Mouse (Mus musculus) heart, embryonic 13.5 days (tissue): ENCODE results near the gene Olfr95. TPM values are rescaled to one million over a fixed set of nuclear protein-coding genes. Genes with fewer than 3 reads are reported as not detected.
"Not testable (repeated sequence)": the region's sequence is repeated elsewhere in the genome, so short reads cannot be mapped to it uniquely, and the experiment has no call there.

Experiments used
- ATAC-seq: fragments of 200-750 bp; cut with Nextera tagmentation; 2 replicates; pipeline ENCODE4 v1.8.0; 2017; ENCODE audit warnings: moderate TSS enrichment; ENCODE audit not compliant: insufficient number of reproducible peaks, low FRiP score, low TSS enrichment; ENCODE audit errors: extremely low read depth
- H3K27ac ChIP-seq: fragments of 300-500 bp; sonication (generic); replicated peaks from 2 replicates; pipeline ENCODE4 v1.5.1; 2015; ENCODE audit warnings: moderate library complexity, mild to moderate bottlenecking, inconsistent platforms
- H3K27me3 ChIP-seq: fragments of 300-500 bp; sonication (generic); replicated peaks from 2 replicates; pipeline ENCODE4 v1.6.1; 2015; ENCODE audit warnings: mild to moderate bottlenecking, inconsistent platforms
- H3K36me3 ChIP-seq: fragments of 300-500 bp; sonication (generic); 2 replicates; pipeline ENCODE4 v1.6.1; 2015; ENCODE audit warnings: mild to moderate bottlenecking, inconsistent platforms
- H3K4me1 ChIP-seq: fragments of 300-500 bp; sonication (generic); 2 replicates; pipeline ENCODE4 v1.6.1; 2015; ENCODE audit warnings: inconsistent platforms
- H3K4me2 ChIP-seq: fragments of 300-500 bp; sonication (generic); 2 replicates; pipeline ENCODE4 v1.6.1; 2015; ENCODE audit warnings: inconsistent platforms, mild to moderate bottlenecking, moderate library complexity
- H3K4me3 ChIP-seq: fragments of 300-500 bp; sonication (generic); 2 replicates; pipeline ENCODE4 v1.5.1; 2015; ENCODE audit warnings: moderate library complexity, mild to moderate bottlenecking, inconsistent platforms
- H3K9ac ChIP-seq: fragments of 300-500 bp; sonication (generic); 2 replicates; pipeline ENCODE4 v1.6.1; 2015; ENCODE audit warnings: inconsistent platforms, mild to moderate bottlenecking, moderate library complexity
- H3K9me3 ChIP-seq: fragments of 300-500 bp; sonication (generic); 2 replicates; pipeline ENCODE4 v1.6.1; 2016; ENCODE audit warnings: inconsistent platforms
- WGBS: fragments of 180-500 bp; shearing (Covaris S2); methylation state at CpG from one replicate; pipeline ENCODE4 v1.1.7; 2015; ENCODE audit warnings: mixed read lengths; 5-methylcytosine and 5-hydroxymethylcytosine counted together
- polyA plus RNA-seq: library from polyadenylated mRNA; unstranded; fragments of >200 nt; fragmentation: Nextera tagmentation; extraction: Ambion mirVana; gene quantifications from 2 replicates; pipeline ENCODE4 v1.2.1, GENCODE M21; 2015

Gene Olfr95
- polyA plus RNA-seq: not detected in 2 replicates

DNA sequence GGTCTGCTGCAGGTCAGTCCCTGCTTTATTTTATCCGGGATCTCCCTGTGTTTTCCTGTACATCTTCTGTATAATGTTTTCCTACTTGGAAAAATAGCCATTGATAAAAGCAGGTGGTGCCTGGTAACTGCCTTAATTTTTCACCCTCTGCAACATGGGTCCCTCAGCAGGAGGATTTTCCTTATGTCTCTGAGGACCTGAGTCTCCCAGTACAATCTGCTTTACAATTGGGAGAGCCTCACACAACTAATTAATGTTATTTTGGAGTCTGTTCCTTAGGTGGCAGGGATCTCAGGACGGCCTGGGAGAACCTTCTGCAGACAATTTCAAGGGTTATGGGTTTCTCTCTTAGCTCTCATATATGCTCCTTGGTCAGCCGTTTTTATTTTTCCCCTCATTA lies at the start of gene Olfr95:
Gene Olfr95, minus strand, starts transcription at position 101 of the 400 bp plus-strand sequence.
- Histone ChIP-seq H3K4me1 (peaks cover 4% of the 10 kb centered on the region; the same call in 1 of the 2 replicates), H3K9me3 (peaks cover 9% of the 10 kb centered on the region), H3K4me3 (no peak within 1 kb of the TSS), H3K27ac (no peak within 1 kb of the TSS), H3K4me2 (no peak within 1 kb of the TSS), H3K36me3 (no peaks in the 10 kb centered on the region), H3K9ac (no peak within 1 kb of the TSS), H3K27me3 (peaks cover 40% of the 10 kb centered on the region)
- no peak for ATAC-seq
- WGBS: 60% methylated on average over 3 of the region's 3 CpGs

DNA sequence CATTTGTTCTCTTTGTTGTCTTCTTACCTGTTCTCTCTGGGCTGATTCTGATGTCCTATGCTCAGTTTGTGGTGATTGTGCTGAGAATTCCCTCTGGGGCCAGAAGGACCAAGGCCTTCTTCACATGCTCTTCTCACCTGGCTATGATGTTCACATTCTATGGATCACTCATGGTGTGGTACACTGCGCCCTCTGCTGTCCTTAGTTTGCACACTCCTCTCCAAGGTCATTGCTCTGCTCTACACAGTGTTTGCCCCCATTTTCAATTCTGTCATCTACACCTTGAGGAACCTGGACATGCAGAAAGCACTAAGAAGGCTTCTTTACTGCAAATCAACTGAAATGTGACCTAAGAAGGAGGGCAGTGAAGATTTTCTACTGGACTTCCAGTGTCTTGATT lies 37.6 kb upstream of the Olfr95 start:
- Histone ChIP-seq H3K27me3 (no peaks in the 10 kb centered on the region), H3K4me1 (no peaks in the 10 kb centered on the region), H3K4me3 (no peak overlapping the region), H3K4me2 (no peak overlapping the region), H3K9ac (no peak overlapping the region), H3K27ac (no peak overlapping the region), H3K36me3 (no peaks in the 10 kb centered on the region), H3K9me3 (no peaks in the 10 kb centered on the region)
- WGBS: 26% methylated on average over 1 of the region's 1 CpGs
- ATAC-seq: no peak

DNA sequence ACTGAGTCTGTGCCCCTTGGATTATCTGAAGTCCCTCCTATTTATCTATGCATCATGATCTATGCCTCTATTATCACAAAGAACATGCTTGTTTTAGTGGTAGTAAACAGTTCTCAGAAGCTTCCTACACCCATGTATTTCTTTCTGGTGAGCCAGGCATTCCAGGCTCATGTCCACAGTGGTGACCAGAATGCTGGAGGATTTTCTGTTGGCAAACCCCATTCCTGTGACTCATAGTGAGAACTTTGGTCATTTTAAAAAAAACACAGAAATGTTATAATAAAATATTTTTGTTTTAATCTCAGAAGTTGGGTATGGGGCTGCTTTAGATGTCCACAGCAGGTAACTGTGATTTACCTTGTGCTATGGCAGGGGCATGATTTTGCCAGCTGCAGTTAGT lies 36.5 kb upstream of the Olfr95 start:
- no peak overlapping the region for H3K9ac ChIP-seq
- H3K27ac ChIP-seq: no peak overlapping the region
- H3K36me3 ChIP-seq: no peaks in the 10 kb centered on the region
- no peak overlapping the region for H3K4me2 ChIP-seq
- no peak overlapping the region for H3K4me3 ChIP-seq
- no peaks in the 10 kb centered on the region for H3K4me1 ChIP-seq
- no peaks in the 10 kb centered on the region for H3K9me3 ChIP-seq
- H3K27me3 ChIP-seq: no peaks in the 10 kb centered on the region
- no peak for ATAC-seq

- H3K36me3 ChIP-seq: no peaks in the 10 kb centered on the region
- WGBS: 24% methylated on average over 5 of the region's 5 CpGs
- no peak overlapping the region for H3K27ac ChIP-seq
- H3K4me3 ChIP-seq: no peak overlapping the region
- H3K9me3 ChIP-seq: no peaks in the 10 kb centered on the region
- no peak overlapping the region for H3K9ac ChIP-seq
- H3K27me3 ChIP-seq: no peaks in the 10 kb centered on the region
- no peak overlapping the region for H3K4me2 ChIP-seq
- ATAC-seq: no peak
- H3K4me1 ChIP-seq: no peaks in the 10 kb centered on the region
These were observed 33.8 kb upstream of the Olfr95 start for GRCm38 (mm10) chr17:37246715-37247114.

DNA sequence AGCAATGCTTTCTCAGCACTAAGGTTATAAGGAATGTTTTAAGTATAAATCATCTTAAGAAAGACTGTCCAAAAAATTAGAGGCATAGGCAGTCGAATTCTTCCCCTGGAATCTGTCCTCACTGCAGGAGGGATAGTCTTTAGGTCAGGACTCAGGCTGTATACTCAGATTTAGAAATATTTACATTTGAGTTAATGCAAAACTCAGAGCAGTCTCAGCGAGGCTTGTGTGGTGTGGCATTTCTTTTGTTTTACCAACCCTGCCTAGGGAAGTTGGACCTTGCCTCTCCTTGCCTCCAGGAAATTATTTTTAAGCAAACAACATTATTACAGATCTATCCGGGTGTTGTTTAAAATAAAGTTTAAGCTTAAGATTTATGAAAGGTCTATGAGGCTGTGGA lies 29.3 kb upstream of the Olfr95 start:
- no peak for ATAC-seq
- Histone ChIP-seq H3K27me3 (no peaks in the 10 kb centered on the region), H3K9me3 (no peaks in the 10 kb centered on the region; the same call in 1 of the 2 replicates), H3K4me3 (no peak overlapping the region), H3K4me2 (no peak overlapping the region), H3K9ac (no peak overlapping the region), H3K27ac (no peak overlapping the region), H3K36me3 (no peaks in the 10 kb centered on the region), H3K4me1 (no peaks in the 10 kb centered on the region)
- 50% methylated on average over 3 of the region's 3 CpGs for WGBS

- ATAC-seq, H3K27me3 ChIP-seq, H3K4me3 ChIP-seq, H3K27ac ChIP-seq, H3K9ac ChIP-seq, H3K4me1 ChIP-seq, H3K9me3 ChIP-seq, H3K4me2 ChIP-seq, H3K36me3 ChIP-seq: not testable (repeated sequence)
- 74% methylated on average over 2 of the region's 2 CpGs for WGBS
These were observed 24.3 kb upstream of the Olfr95 start, which contains the start of gene Olfr97 for GRCm38 (mm10) chr17:37237230-37237629. Gene Olfr97, minus strand, starts transcription at chr17:37237330.

DNA sequence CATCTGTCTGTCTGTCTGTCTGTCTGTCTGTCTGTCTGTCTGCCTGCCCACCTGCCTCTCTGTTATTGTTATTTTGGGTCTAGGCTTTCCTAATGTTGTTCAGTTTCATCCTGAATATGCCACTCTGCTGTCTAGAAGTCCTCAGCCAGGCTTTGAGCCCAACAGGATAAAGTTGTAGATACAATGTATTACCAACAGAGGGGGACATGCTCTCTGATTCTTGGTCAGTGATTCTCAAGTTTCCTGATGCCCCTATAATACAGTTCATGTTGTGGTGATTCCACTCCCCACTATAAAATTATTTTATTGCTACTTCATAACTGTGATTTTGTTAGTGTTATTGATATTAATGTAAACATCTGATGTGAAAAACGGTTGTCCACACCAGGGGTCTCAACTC lies 9.0 kb upstream of the Olfr95 start:
- no peaks in the 10 kb centered on the region for H3K27me3 ChIP-seq
- no peak overlapping the region for H3K4me3 ChIP-seq
- H3K4me1 ChIP-seq: no peaks in the 10 kb centered on the region
- no peak overlapping the region for H3K9ac ChIP-seq
- H3K4me2 ChIP-seq: no peak overlapping the region
- H3K27ac ChIP-seq: no peak overlapping the region
- H3K9me3 ChIP-seq: peaks cover 9% of the 10 kb centered on the region
- no peak for ATAC-seq
- 19% methylated on average over 1 of the region's 1 CpGs for WGBS
- no peaks in the 10 kb centered on the region for H3K36me3 ChIP-seq

- no peaks in the 10 kb centered on the region for H3K36me3 ChIP-seq
- H3K9me3 ChIP-seq: peaks cover 9% of the 10 kb centered on the region
- no peak within 1 kb of the TSS for H3K4me2 ChIP-seq
- no peak for ATAC-seq
- no peaks in the 10 kb centered on the region for H3K4me1 ChIP-seq
- no peak within 1 kb of the TSS for H3K27ac ChIP-seq
- no peak within 1 kb of the TSS for H3K4me3 ChIP-seq
- WGBS: 47% methylated on average over 4 of the region's 4 CpGs
- H3K27me3 ChIP-seq: no peaks in the 10 kb centered on the region
- H3K9ac ChIP-seq: no peak within 1 kb of the TSS
These were observed 6.9 kb upstream of the Olfr95 start, which contains the start of gene Olfr96 for GRCm38 (mm10) chr17:37219846-37220245. Gene Olfr96, plus strand, starts transcription at chr17:37220146.

DNA sequence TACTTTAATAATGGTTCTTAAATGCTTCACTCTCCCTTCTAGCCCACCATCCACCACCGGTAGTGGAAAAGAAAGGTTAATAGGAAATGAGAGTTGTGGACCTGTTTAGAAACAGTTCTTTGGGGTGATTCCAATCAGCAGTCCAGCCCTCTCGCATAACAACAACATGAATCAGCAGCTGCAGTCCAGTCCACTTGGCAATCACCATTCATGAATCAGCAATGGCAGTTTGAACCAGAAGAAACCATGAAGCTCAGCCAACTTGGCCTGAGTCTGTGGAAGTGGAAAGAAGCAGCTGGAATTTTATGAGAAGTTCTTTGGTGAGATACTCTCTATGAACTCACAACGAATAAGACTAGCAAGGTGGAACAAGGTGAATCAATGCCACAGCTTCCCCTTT lies 5.6 kb upstream of the Olfr95 start:
- Histone ChIP-seq H3K27ac (no peak overlapping the region), H3K27me3 (0 out of 2 replicates have a peak, but pooled peaks cover 4% of the 10 kb centered on the region), H3K36me3 (no peaks in the 10 kb centered on the region), H3K9me3 (peaks cover 9% of the 10 kb centered on the region), H3K4me1 (no peaks in the 10 kb centered on the region), H3K4me2 (no peak overlapping the region), H3K4me3 (no peak overlapping the region), H3K9ac (no peak overlapping the region)
- ATAC-seq: no peak
- WGBS: 61% methylated on average over 3 of the region's 3 CpGs

GRCm38 (mm10) chr17:37210884-37211768 lies 1.8 kb downstream of the Olfr95 start:
- H3K4me2 ChIP-seq: peak overlapping the region; percentile 67
- H3K4me1 ChIP-seq: peaks cover 4% of the 10 kb centered on the region; the same call in 1 of the 2 replicates
- H3K9me3 ChIP-seq: no peaks in the 10 kb centered on the region
- 12% methylated on average over 40 of the region's 40 CpGs for WGBS
- H3K4me3 ChIP-seq: peak overlapping the region; percentile 40
- no peak for ATAC-seq
- peaks cover 44% of the 10 kb centered on the region for H3K27me3 ChIP-seq
- H3K27ac ChIP-seq: no peak overlapping the region
- H3K9ac ChIP-seq: peak overlapping the region; percentile 47; the same call in 1 of the 2 replicates
- H3K36me3 ChIP-seq: no peaks in the 10 kb centered on the region

DNA sequence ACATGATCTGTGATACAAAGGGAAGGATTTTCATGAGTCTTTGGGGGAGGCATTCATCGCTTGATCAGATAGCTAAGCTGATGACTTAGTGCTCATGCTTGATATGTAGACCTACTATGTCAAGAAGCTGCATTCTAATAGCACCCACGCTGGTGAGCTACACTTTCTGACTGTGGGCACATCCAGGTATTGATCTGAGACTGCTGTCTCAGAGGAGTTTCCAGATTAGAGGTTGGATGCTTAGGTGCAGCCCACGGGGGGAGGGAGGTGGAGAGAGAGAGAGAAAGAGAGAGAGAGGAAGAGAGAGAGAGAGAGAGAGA lies 9.0 kb downstream of the Olfr95 start:
- no peak for ATAC-seq
- Histone ChIP-seq H3K9ac (no peak overlapping the region), H3K27ac (no peak overlapping the region)

More for the DNA sequence above, 9.0 kb downstream of the Olfr95 start:
- Histone ChIP-seq H3K4me2 (no peak overlapping the region), H3K9me3 (no peaks in the 10 kb centered on the region), H3K4me1 (no peaks in the 10 kb centered on the region), H3K36me3 (no peaks in the 10 kb centered on the region), H3K27me3 (peaks cover 45% of the 10 kb centered on the region), H3K4me3 (no peak overlapping the region)
- WGBS: 24% methylated on average over 3 of the region's 3 CpGs
